Mouse (Mus musculus): ENCODE measurements around the gene Krit1.
"Not testable (repeated sequence)": the region's sequence is repeated elsewhere in the genome, so short reads cannot be mapped to it uniquely, and the experiment has no call there.

Gene Krit1

GRCm38 (mm10) chr5:3886862-3887261, 83.9 kb downstream of the Krit1 start:
- not testable (repeated sequence) for DNase-seq (ENCODE audit: low spot score in 2 of 2)

- DNase-seq (ENCODE audit: low spot score in 2 of 2) = no peak
Measured at GRCm38 (mm10) chr5:3889201-3889600, 86.2 kb downstream of the Krit1 start.

- DNase-seq (ENCODE audit: low spot score in 2 of 2) = peak; percentile 18 to 19
Measured at GRCm38 (mm10) chr5:3893459-3894293, 90.7 kb downstream of the Krit1 start, which contains the start of gene Mterf1a. Mterf1a (minus strand) TSS chr5:3893933.

GRCm38 (mm10) chr5:3894294-3894619, 91.3 kb downstream of the Krit1 start:
- DNase-seq (ENCODE audit: low spot score in 2 of 2) = peak in 1 of 2 experiments; percentile 1

Data from spleen, postnatal 36 days (tissue).